Mouse (Mus musculus): ENCODE data around the gene Evi2. TPM values are rescaled to one million over a fixed set of nuclear protein-coding genes. Genes with fewer than 3 reads are reported as not detected.

Gene Evi2
- polyA plus RNA-seq, 1 experiment from 2014 or later: 0.60 TPM

DNA sequence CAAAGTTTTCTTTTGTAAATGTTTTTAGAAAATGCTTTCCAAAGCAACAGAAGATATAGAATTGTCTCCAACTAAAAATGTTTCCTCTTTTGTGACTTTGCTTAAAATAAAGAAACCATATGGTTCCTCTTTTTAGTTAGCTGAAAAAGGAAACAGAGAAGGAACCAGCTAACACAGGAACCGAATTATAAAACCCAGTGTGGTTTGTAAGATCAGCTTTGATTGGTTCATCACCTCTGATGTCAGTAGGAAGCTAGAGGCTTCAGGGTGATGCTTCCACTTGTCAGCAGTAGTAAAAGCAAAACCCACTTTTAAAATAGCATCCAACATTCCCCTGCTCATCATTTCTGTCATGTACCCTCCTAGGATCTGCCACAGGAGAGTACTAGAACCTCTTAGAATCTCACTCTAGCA lies 10.5 kb downstream of the Evi2 start:
- no peak overlapping the region for H3K4me2 ChIP-seq (ENCODE audit: low read length)
- no peaks in the 10 kb centered on the region for H3K36me3 ChIP-seq (ENCODE audit: control insufficient read depth, insufficient read depth, low read length)
- H3K9me3 ChIP-seq (replicated peaks; ENCODE audit: control insufficient read depth, low read length, poor library complexity, severe bottlenecking): no peaks in the 10 kb centered on the region
- ATAC-seq: no peak
- no peak overlapping the region for H3K9ac ChIP-seq (ENCODE audit: low read depth, low read length)
- no peaks in the 10 kb centered on the region for H3K27me3 ChIP-seq (ENCODE audit: control insufficient read depth, insufficient read depth, low read depth, low read length)
- WGBS: 68% methylated on average over 1 of the region's 1 CpGs
- H3K27ac ChIP-seq (ENCODE audit: low read length): no peak overlapping the region
- no peaks in the 10 kb centered on the region for H3K4me1 ChIP-seq (ENCODE audit: control insufficient read depth, insufficient read depth, low read length)
- H3K4me3 ChIP-seq (ENCODE audit: low read depth, low read length): no peak overlapping the region

DNA sequence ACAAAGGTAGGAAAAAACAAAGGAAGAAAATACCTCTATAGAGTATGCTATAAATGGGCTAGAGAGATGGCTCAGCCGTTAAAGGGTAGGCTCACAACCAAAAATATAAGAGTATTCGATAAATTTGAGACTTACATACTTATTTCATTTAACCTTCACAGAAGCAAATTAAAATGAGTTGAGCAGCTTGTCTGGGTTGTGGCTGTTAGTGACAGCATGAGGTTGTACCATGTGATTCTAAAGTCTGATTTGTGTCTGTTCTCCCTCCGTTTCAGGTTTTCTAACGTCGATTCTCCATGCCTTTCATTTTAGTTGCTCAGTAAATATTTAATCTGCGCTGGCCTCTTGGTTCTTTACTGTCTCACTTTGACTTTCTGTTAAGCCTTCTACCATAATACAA lies 11.1 kb downstream of the Evi2 start:
- no peaks in the 10 kb centered on the region for H3K9me3 ChIP-seq (replicated peaks; ENCODE audit: control insufficient read depth, low read length, poor library complexity, severe bottlenecking)
- no peaks in the 10 kb centered on the region for H3K4me1 ChIP-seq (ENCODE audit: control insufficient read depth, insufficient read depth, low read length)
- no peak overlapping the region for H3K27ac ChIP-seq (ENCODE audit: low read length)
- H3K4me3 ChIP-seq (ENCODE audit: low read depth, low read length): no peak overlapping the region
- no peak overlapping the region for H3K4me2 ChIP-seq (ENCODE audit: low read length)
- H3K36me3 ChIP-seq (ENCODE audit: control insufficient read depth, insufficient read depth, low read length): no peaks in the 10 kb centered on the region
- WGBS: 79% methylated on average over 6 of the region's 6 CpGs
- ATAC-seq: no peak
- no peaks in the 10 kb centered on the region for H3K27me3 ChIP-seq (ENCODE audit: control insufficient read depth, insufficient read depth, low read depth, low read length)
- no peak overlapping the region for H3K9ac ChIP-seq (ENCODE audit: low read depth, low read length)

- ATAC-seq: no peak
- no peak overlapping the region for H3K27ac ChIP-seq (ENCODE audit: low read length)
- H3K9me3 ChIP-seq (replicated peaks; ENCODE audit: control insufficient read depth, low read length, poor library complexity, severe bottlenecking): no peaks in the 10 kb centered on the region
- H3K27me3 ChIP-seq (ENCODE audit: control insufficient read depth, insufficient read depth, low read depth, low read length): no peaks in the 10 kb centered on the region
- no peak overlapping the region for H3K4me2 ChIP-seq (ENCODE audit: low read length)
- no peak overlapping the region for H3K4me3 ChIP-seq (ENCODE audit: low read depth, low read length)
- no peaks in the 10 kb centered on the region for H3K36me3 ChIP-seq (ENCODE audit: control insufficient read depth, insufficient read depth, low read length)
- H3K9ac ChIP-seq (ENCODE audit: low read depth, low read length): no peak overlapping the region
- no peaks in the 10 kb centered on the region for H3K4me1 ChIP-seq (ENCODE audit: control insufficient read depth, insufficient read depth, low read length)
- WGBS: 97% methylated on average over 2 of the region's 2 CpGs
These were observed 14.6 kb downstream of the Evi2 start for GRCm38 (mm10) chr11:79515798-79516197.

DNA sequence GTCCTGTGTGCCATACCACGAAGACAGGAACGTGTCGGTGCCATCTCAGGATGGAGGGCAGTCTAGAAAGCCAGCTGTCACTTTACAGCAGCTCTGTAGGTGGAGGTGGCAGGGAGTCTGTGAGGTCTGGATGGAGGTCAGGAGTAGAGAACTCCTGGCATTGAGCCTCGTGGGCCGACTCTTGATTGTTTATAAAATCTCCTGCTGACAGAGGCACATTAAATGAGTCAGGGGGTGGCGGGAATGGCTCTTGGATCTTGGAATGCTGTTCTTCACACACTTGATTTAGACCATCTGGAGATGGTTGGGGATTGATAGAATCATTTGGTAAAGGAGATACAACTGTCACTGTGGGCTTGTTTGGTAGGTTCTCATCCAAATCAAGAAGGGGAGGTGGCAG lies 15.1 kb downstream of the Evi2 start:
- H3K9me3 ChIP-seq (replicated peaks; ENCODE audit: control insufficient read depth, low read length, poor library complexity, severe bottlenecking): no peaks in the 10 kb centered on the region

GRCm38 (mm10) chr11:79511970-79512369 lies 18.4 kb downstream of the Evi2 start:
- no peak for ATAC-seq
- H3K4me3 ChIP-seq (ENCODE audit: low read depth, low read length): no peak overlapping the region
- no peaks in the 10 kb centered on the region for H3K4me1 ChIP-seq (ENCODE audit: control insufficient read depth, insufficient read depth, low read length)
- no peak overlapping the region for H3K4me2 ChIP-seq (ENCODE audit: low read length)
- 94% methylated on average over 3 of the region's 3 CpGs for WGBS
- H3K9me3 ChIP-seq (replicated peaks; ENCODE audit: control insufficient read depth, low read length, poor library complexity, severe bottlenecking): no peaks in the 10 kb centered on the region
- no peak overlapping the region for H3K27ac ChIP-seq (ENCODE audit: low read length)
- H3K36me3 ChIP-seq (ENCODE audit: control insufficient read depth, insufficient read depth, low read length): no peaks in the 10 kb centered on the region
- H3K9ac ChIP-seq (ENCODE audit: low read depth, low read length): no peak overlapping the region
- H3K27me3 ChIP-seq (ENCODE audit: control insufficient read depth, insufficient read depth, low read depth, low read length): no peaks in the 10 kb centered on the region

More for the DNA sequence above, 15.1 kb downstream of the Evi2 start:
- no peaks in the 10 kb centered on the region for H3K4me1 ChIP-seq (ENCODE audit: control insufficient read depth, insufficient read depth, low read length)
- no peak overlapping the region for H3K4me2 ChIP-seq (ENCODE audit: low read length)
- H3K9ac ChIP-seq (ENCODE audit: low read depth, low read length): no peak overlapping the region
- WGBS: 88% methylated on average over 6 of the region's 6 CpGs
- H3K36me3 ChIP-seq (ENCODE audit: control insufficient read depth, insufficient read depth, low read length): no peaks in the 10 kb centered on the region
- H3K27me3 ChIP-seq (ENCODE audit: control insufficient read depth, insufficient read depth, low read depth, low read length): no peaks in the 10 kb centered on the region
- no peak overlapping the region for H3K4me3 ChIP-seq (ENCODE audit: low read depth, low read length)
- H3K27ac ChIP-seq (ENCODE audit: low read length): no peak overlapping the region
- ATAC-seq: no peak

DNA sequence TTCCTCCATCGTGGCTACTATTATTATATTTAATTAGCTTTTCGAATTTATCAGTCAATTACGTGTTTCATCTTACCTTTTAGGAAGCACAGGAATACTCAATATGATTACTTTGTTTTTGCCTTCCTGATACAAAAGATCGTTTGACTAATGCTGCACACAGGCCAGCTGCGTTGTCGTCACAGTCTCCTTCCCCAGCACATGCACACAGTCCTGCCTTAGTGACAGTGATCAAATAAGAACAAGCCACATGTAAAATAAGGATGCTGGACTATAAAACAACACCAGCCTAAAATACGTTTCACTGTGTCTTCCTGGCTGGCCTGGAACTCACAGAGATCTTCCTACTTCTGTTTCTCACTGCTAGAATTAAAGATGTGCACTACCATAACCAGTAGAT lies 25.9 kb downstream of the Evi2 start:
- no peak overlapping the region for H3K4me2 ChIP-seq (ENCODE audit: low read length)
- H3K4me1 ChIP-seq (ENCODE audit: control insufficient read depth, insufficient read depth, low read length): peaks cover 12% of the 10 kb centered on the region
- no peaks in the 10 kb centered on the region for H3K9me3 ChIP-seq (replicated peaks; ENCODE audit: control insufficient read depth, low read length, poor library complexity, severe bottlenecking)
- H3K36me3 ChIP-seq (ENCODE audit: control insufficient read depth, insufficient read depth, low read length): no peaks in the 10 kb centered on the region
- H3K4me3 ChIP-seq (ENCODE audit: low read depth, low read length): no peak overlapping the region
- H3K27ac ChIP-seq (ENCODE audit: low read length): no peak overlapping the region
- ATAC-seq: no peak
- H3K27me3 ChIP-seq (ENCODE audit: control insufficient read depth, insufficient read depth, low read depth, low read length): no peaks in the 10 kb centered on the region
- 59% methylated on average over 7 of the region's 7 CpGs for WGBS
- no peak overlapping the region for H3K9ac ChIP-seq (ENCODE audit: low read depth, low read length)

DNA sequence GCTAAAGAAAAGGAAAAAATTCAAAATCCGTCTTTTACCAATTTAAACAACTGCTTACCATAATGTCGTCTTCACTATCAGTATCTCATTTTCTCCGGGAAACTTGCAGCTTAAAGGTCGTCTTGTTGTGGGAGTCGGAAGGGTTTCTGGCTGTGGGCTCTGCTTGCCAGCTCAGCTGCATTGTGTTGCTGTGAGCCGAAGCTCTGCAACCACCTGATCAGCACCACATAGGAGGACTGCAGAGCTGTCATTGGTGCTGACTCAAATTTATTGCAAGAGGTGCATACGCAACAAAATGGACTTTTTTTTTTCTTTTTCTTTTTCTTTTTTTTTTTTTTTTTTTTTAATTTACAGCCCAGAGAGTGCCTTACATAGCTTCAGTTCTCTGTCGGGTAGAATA lies 26.5 kb downstream of the Evi2 start, which contains the start of gene Omg:
Omg (minus strand) TSS at position 240 of the 400 bp plus-strand sequence.
- H3K27ac ChIP-seq (ENCODE audit: low read length): peak within 1 kb of the TSS; percentile 31; the same call in 1 of the 2 replicates
- ATAC-seq: peak; percentile 84
- 16% methylated on average over 8 of the region's 8 CpGs for WGBS
- H3K9me3 ChIP-seq (replicated peaks; ENCODE audit: control insufficient read depth, low read length, poor library complexity, severe bottlenecking): no peaks in the 10 kb centered on the region
- H3K27me3 ChIP-seq (ENCODE audit: control insufficient read depth, insufficient read depth, low read depth, low read length): no peaks in the 10 kb centered on the region
- H3K4me1 ChIP-seq (ENCODE audit: control insufficient read depth, insufficient read depth, low read length): peaks cover 12% of the 10 kb centered on the region
- H3K36me3 ChIP-seq (ENCODE audit: control insufficient read depth, insufficient read depth, low read length): no peaks in the 10 kb centered on the region
- H3K9ac ChIP-seq (ENCODE audit: low read depth, low read length): no peak within 1 kb of the TSS
- H3K4me3 ChIP-seq (ENCODE audit: low read depth, low read length): peak within 1 kb of the TSS; percentile 7; the same call in 1 of the 2 replicates
- H3K4me2 ChIP-seq (ENCODE audit: low read length): peak within 1 kb of the TSS; percentile 38

DNA sequence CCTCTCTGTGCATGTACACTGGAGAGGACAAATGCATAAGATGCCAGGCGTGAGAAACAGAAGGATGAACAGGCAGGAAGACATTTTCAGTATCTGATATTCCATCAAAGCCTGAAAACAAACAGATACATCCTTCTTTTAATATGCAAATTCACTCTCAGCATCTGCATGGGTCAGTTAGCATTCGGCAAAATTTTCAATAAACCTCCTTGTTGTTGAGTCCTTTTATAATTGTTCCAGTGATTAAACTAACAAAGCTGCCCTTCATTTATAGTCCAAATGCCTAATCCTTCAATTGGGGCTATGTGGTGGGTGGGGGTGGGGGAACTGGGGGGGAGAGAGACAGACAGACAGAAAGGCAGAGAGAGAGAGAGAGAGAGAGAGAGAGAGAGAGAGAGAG lies 27.5 kb downstream of the Evi2 start:
- H3K9me3 ChIP-seq (replicated peaks; ENCODE audit: control insufficient read depth, low read length, poor library complexity, severe bottlenecking): no peaks in the 10 kb centered on the region
- ATAC-seq: no peak
- H3K4me3 ChIP-seq (ENCODE audit: low read depth, low read length): no peak overlapping the region
- no peaks in the 10 kb centered on the region for H3K27me3 ChIP-seq (ENCODE audit: control insufficient read depth, insufficient read depth, low read depth, low read length)
- 13% methylated on average over 2 of the region's 2 CpGs for WGBS
- no peaks in the 10 kb centered on the region for H3K36me3 ChIP-seq (ENCODE audit: control insufficient read depth, insufficient read depth, low read length)
- H3K9ac ChIP-seq (ENCODE audit: low read depth, low read length): no peak overlapping the region
- peaks cover 12% of the 10 kb centered on the region for H3K4me1 ChIP-seq (ENCODE audit: control insufficient read depth, insufficient read depth, low read length)
- peak overlapping the region; percentile 38 for H3K4me2 ChIP-seq (ENCODE audit: low read length)
- peak overlapping the region; percentile 31; the same call in 1 of the 2 replicates for H3K27ac ChIP-seq (ENCODE audit: low read length)

DNA sequence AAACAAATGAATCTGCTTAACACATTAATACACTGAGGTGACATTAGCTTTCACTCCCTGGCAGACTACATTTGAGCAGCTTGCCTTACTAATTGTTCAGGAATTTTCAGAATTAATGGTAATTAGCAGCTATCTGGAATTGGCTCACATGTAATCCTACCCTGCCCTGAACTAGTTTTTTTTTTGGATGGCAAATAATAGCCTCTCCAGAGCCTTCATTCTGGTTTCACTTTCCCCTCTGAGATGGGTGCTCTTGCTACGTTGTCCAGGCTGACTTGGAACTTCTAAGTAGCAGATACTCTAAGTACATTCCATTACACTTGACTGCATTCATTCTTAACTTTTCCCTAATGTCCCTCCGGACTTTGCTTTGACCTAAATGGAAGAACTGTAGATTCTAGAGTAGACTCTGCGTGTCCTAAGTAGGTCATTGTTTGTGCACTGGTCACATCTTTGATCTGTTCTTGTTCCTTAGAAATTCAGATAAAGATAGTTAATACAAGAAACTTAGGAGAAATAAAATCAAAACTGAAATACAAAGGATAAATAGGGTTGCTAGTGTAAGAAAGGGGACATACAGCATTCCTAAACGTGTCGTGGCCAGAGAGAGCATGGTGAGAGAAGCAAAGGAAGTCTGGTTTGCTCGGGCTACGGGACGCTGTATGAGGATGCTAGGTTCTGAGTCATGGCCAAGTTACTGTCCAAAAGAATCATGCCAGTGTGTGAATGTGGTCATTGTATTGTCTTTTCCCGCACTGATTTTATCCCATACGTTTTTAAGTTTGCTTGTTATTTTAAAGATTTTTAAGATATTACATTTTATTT lies 35.2 kb downstream of the Evi2 start:
- no peaks in the 10 kb centered on the region for H3K27me3 ChIP-seq (ENCODE audit: control insufficient read depth, insufficient read depth, low read depth, low read length)
- WGBS: 66% methylated on average over 10 of the region's 10 CpGs
- no peak for ATAC-seq
- peaks cover 4% of the 10 kb centered on the region; the same call in 1 of the 2 replicates for H3K4me1 ChIP-seq (ENCODE audit: control insufficient read depth, insufficient read depth, low read length)
- H3K9me3 ChIP-seq (replicated peaks; ENCODE audit: control insufficient read depth, low read length, poor library complexity, severe bottlenecking): no peaks in the 10 kb centered on the region
- no peak overlapping the region for H3K9ac ChIP-seq (ENCODE audit: low read depth, low read length)
- H3K4me2 ChIP-seq (ENCODE audit: low read length): no peak overlapping the region
- no peaks in the 10 kb centered on the region for H3K36me3 ChIP-seq (ENCODE audit: control insufficient read depth, insufficient read depth, low read length)
- no peak overlapping the region for H3K4me3 ChIP-seq (ENCODE audit: low read depth, low read length)
- no peak overlapping the region for H3K27ac ChIP-seq (ENCODE audit: low read length)
